Mouse (Mus musculus) brain, embryonic 14.5 days (tissue): Measurements from ENCODE around the gene Zbtb20. TPM values are rescaled to one million over a fixed set of nuclear protein-coding genes. Genes with fewer than 3 reads are reported as not detected.

ENCODE experiments used
- DNase-seq: peaks from one replicate; pipeline ENCODE4 v3.0.0-alpha.2; 2011; ENCODE audit warnings: low read depth
- CTCF ChIP-seq: fragments of 200-500 bp; IDR thresholded peaks from 2 replicates; pipeline ENCODE4 v1.5.1; 2012; ENCODE audit warnings: inconsistent platforms, mild to moderate bottlenecking, moderate library complexity, borderline replicate concordance; ENCODE audit not compliant: insufficient read depth, insufficient read length; ENCODE audit errors: extremely low read depth
- POLR2A ChIP-seq: fragments of 200-500 bp; IDR thresholded peaks from 2 replicates; pipeline ENCODE4 v1.6.1; 2012; ENCODE audit warnings: mild to moderate bottlenecking, inconsistent platforms, borderline replicate concordance; ENCODE audit not compliant: poor library complexity, insufficient read depth, insufficient read length, severe bottlenecking; ENCODE audit errors: extremely low read depth
- polyA plus RNA-seq: library from polyadenylated mRNA; depleted of rRNA; stranded (reverse); fragments of >200 nt; gene quantifications from 2 replicates; pipeline ENCODE4 v1.2.3, GENCODE M21; 2012

Zbtb20 gene
- polyA plus RNA-seq, 1 experiment: 18.0 TPM

- DNase-seq: no peak
- no peak for TF ChIP-seq POLR2A
- no peak for TF ChIP-seq CTCF
These were observed 762.8 kb downstream of the Zbtb20 start for GRCm38 (mm10) chr16:43638406-43639049.

GRCm38 (mm10) chr16:43641230-43641629 is 765.5 kb downstream of the Zbtb20 start:
- no peak for TF ChIP-seq CTCF
- no peak for TF ChIP-seq POLR2A
- DNase-seq: no peak

- no peak for DNase-seq
- no peak for TF ChIP-seq CTCF
- no peak for TF ChIP-seq POLR2A
These were observed 770.2 kb downstream of the Zbtb20 start for GRCm38 (mm10) chr16:43645879-43646278.

- TF ChIP-seq CTCF (no peak), POLR2A (no peak)
- no peak for DNase-seq
These were observed 771.3 kb downstream of the Zbtb20 start for GRCm38 (mm10) chr16:43646943-43647342.

GRCm38 (mm10) chr16:43647641-43648040 is 772.0 kb downstream of the Zbtb20 start:
- DNase-seq: no peak
- TF ChIP-seq CTCF (no peak), POLR2A (no peak)

- DNase-seq: no peak
- TF ChIP-seq POLR2A (no peak), CTCF (no peak)
These were observed 774.8 kb downstream of the Zbtb20 start for GRCm38 (mm10) chr16:43650355-43651080.

GRCm38 (mm10) chr16:43653288-43653687 is 777.6 kb downstream of the Zbtb20 start:
- no peak for DNase-seq
- TF ChIP-seq POLR2A (no peak), CTCF (no peak)

GRCm38 (mm10) chr16:43654269-43654668 is 778.6 kb downstream of the Zbtb20 start:
- no peak for DNase-seq
- no peak for TF ChIP-seq POLR2A
- TF ChIP-seq CTCF: no peak

- no peak for DNase-seq
- TF ChIP-seq POLR2A: no peak
- no peak for TF ChIP-seq CTCF
These were observed 779.6 kb downstream of the Zbtb20 start for GRCm38 (mm10) chr16:43655183-43655787.

- TF ChIP-seq POLR2A: no peak
- TF ChIP-seq CTCF: no peak
- no peak for DNase-seq
These were observed 785.9 kb downstream of the Zbtb20 start for GRCm38 (mm10) chr16:43661576-43661975.

GRCm38 (mm10) chr16:43662124-43663004 is 786.7 kb downstream of the Zbtb20 start:
- TF ChIP-seq CTCF (no peak), POLR2A (no peak)
- no peak for DNase-seq

- no peak for DNase-seq
- no peak for TF ChIP-seq CTCF
- TF ChIP-seq POLR2A: no peak
These were observed 788.4 kb downstream of the Zbtb20 start, which contains the start of gene Tigit for GRCm38 (mm10) chr16:43663978-43664579. Gene Tigit (minus strand): TSS chr16:43664146.

GRCm38 (mm10) chr16:43664861-43665260 is 789.2 kb downstream of the Zbtb20 start:
- TF ChIP-seq POLR2A (no peak), CTCF (no peak)
- DNase-seq: no peak

- no peak for DNase-seq
- no peak for TF ChIP-seq CTCF
- TF ChIP-seq POLR2A: no peak
These were observed 792.6 kb downstream of the Zbtb20 start for GRCm38 (mm10) chr16:43668294-43668693.
